Mouse (Mus musculus) left cerebral cortex, postnatal 4 days (tissue): ENCODE data around the gene Bola1. TPM values are rescaled to one million over a fixed set of nuclear protein-coding genes. Genes with fewer than 3 reads are reported as not detected.
"Not testable (repeated sequence)": the region's sequence is repeated elsewhere in the genome, so short reads cannot be mapped to it uniquely, and the experiment has no call there.

Experiments used
- DNase-seq: peaks from one replicate; pipeline ENCODE4 v3.0.0-alpha.2; 2022
- intact Hi-C: fragments of 180-260 bp; cut with DNase I; formaldehyde crosslinking; loops from one replicate; pipeline ENCODE4 v1.15.1; 2025
- total RNA-seq, 2 experiments: library from RNA; stranded (reverse); gene quantifications; 2 replicates each; pipeline ENCODE4 v1.2.3; 2021

Gene Bola1
- total RNA-seq, 2 experiments from 2014 or later, result 18.7 to 24.7 TPM

DNA sequence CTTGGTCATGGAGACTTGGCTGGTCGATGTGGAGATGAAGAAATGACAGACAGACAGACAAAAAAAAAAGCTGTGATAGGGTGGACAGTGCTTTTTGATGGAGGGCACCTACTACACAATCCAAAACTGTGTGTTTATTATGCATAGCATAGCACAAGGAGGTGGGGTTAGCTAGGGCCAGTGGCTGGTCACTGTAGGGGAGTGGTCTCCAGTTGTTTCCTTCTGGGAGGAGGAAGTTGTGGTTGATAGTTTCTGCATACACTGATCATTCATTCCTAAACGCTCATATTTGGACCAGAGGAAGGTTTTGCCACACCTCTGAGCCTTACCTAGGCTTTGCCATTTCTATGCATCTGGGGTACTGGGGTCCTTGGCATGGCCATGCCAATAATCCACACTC is 10.9 kb upstream of the Bola1 start:
- intact Hi-C loops, result no loop called here
- no peak for DNase-seq

DNA sequence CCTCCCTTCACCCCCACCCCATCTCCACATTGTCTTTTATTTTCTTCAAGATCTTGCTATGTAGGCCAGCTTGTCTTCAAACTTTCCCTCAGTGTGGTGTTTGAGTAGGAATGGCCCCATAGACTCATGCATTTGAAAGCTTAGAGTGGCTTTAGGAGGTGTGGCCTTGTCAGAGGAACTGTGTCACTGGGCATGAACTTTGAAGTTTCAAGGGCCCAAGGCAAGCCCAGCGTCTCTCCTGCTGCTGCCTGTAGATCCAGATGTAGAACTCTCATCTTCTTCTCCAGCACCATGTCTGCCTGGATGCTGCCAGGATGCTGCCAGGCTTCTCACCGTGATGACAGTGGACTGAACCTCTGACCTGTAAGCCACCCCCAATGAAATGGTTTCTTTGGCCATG is 9.3 kb upstream of the Bola1 start:
- intact Hi-C loops, result no loop called here
- DNase-seq, result no peak

DNA sequence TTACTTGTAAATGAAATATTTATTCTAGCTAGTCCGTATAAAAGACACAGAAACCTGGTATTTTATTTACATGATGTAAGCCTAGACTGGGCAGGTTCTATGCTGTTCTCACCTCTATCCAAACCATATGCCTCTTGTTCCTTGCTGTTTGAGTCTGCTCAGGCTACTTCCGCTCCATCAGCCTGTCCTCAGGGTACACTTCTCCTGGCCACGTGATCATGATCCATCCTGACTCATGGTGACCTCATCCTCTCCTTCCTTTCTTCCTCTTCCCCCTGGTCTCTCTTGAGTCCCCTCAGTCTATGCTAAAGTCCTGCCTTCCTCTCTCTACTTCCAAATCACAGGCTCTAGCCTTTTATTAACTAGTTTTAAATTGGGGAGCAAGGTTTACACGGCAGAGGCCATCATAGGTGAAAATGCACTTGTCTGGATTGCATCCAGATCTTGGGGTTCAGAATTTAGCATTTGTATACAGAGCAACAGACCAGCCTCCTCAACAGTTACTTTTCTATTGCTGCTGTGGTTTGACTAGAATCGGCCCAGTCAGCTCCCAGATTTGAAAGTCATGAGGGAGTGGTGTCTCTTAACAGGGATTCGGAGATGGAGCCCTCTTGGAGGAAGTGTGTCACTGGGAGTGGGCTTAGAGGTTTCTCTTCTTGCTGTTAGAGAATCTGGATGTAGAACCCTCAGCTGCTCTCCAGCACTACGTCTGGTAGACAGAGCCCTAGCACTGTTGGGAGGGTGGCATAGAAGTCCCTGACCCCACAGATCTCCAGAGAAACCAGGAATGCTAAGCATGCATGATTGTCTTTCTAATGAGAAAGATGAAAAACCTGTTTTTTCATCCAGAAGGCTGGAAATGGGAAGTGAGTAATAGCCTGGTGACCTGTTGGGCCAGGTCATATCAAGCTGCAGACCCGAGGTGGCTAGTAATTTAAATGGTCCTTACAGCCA is 7.5 kb upstream of the Bola1 start:
- intact Hi-C loops, result no loop called here
- no peak for DNase-seq

DNA sequence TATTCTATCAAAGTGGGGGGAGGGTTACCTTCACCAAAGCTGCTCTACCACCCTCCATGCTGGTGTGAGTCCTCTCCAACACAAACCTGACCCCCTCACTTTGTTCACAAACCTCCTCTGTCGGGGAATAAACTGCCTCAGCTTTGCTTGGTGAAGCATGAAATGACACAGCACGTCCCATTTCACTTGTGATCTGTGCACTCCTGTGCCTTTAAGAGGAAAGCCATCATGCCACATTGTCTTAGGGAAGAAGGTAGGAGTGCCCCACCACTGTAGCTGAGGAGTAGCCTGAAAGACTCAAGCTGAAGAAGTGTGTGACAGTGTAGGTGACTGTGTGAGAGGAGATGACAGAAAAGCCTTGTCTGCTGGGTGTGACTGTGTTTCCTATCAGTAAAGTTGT is 5.9 kb upstream of the Bola1 start:
- intact Hi-C loops, result no loop called here
- DNase-seq, result no peak

DNA sequence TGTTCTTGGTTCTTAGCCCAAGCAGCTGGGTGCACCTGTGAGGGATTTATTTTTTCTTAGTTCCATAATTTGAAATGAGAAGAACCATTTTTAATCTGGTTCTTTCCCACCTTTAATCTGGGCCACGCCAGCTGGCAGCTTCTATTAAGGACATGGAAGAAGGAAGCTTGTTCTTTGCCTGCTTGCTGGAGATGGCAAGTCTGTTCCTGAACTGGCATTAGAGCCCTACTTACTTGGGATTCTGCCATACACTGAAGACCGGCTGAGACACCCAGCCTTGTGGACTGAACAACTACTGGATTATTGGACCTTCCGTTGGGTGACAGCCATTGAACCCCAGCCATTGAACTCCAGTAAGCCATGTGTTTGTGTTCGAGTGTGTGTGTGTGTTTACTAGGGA is 3.3 kb upstream of the Bola1 start:
- no peak for DNase-seq
- intact Hi-C loops, result no loop called here

DNA sequence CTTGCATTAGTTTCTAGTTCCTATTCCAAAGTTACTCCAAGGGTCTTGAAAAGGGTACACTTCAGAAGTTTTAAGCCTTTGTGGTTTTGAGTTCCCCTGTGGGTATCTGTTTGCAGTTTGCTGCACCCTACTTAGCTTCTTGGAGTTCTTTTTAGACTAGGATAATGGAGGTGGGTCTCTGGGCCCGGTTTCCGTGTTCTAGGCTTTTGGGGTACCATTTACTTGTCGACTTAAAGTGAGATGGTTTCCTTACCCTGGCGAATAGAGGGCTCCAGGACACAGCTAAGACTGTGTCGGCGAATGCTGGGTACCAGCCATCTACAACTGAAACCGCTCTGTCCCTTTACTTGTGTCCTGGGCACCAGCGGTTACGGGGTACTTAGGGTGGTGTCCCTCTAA is 2.1 kb upstream of the Bola1 start:
- intact Hi-C loops, result no loop called here
- DNase-seq, result no peak

DNA sequence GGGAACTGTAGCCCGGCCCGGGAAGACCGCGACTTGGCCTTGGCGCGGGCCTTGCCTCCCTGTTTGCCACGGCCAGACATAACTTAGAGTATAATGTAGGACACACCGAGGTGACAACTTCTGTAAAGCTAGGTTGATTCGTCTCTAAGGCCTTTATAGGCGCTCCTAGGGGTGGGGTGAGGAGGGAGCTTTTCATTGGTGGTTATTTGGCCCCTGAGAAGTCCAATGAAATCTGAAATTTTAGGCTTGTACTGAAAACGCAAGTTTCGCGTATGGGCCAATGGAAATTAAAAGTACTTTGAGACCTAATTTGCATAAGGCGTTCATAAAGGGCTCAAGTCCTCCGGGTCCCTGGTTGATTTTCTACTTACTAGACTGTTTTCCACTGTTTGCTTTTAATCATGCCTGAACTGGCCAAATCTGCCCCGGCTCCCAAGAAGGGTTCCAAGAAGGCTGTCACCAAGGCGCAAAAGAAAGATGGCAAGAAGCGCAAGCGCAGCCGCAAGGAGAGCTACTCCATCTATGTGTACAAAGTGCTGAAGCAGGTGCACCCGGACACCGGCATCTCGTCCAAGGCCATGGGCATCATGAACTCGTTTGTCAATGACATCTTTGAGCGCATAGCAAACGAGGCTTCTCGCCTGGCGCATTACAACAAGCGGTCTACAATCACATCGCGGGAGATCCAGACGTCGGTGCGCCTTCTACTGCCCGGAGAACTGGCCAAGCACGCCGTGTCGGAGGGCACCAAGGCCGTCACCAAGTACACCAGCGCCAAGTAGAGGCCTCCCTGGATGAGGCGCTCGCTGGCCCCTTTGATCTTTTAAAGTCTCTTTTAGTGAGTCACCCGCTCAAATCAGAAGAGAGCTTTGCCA is 1.5 kb upstream of the Bola1 start, which contains the start of the genes Hist2h2ac and Hist2h2be:
Gene Hist2h2ac, minus strand, starts transcription at position 116 of the 875 bp plus-strand sequence.
Gene Hist2h2be, plus strand, starts transcription at position 355 of the 875 bp plus-strand sequence.
- peak; percentile 69 for DNase-seq

DNA sequence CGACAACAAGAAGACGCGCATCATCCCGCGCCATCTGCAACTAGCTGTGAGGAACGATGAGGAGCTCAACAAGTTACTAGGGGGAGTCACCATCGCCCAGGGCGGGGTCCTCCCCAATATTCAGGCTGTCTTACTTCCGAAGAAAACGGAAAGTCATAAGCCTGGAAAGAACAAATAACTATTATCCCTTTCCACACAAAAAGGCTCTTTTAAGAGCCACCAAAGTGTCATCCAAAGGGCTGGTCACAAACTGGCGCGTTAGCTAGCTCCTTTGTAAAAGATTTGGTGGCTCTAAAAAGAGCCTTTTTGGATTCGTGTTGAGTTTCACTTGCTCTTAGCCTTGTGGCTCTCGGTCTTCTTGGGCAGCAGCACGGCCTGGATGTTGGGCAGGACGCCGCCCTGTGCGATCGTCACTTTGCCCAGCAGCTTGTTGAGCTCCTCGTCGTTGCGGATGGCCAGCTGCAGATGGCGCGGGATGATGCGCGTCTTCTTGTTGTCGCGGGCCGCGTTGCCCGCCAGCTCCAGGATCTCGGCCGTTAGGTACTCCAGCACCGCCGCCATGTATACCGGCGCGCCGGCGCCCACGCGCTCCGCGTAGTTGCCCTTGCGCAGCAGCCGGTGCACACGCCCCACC is 739 bp upstream of the Bola1 start:
- DNase-seq, intact Hi-C loops: not testable (repeated sequence)

More for the DNA sequence above, 1.5 kb upstream of the Bola1 start, which contains the start of the genes Hist2h2ac and Hist2h2be:
- intact Hi-C loops, result no loop called here

DNA sequence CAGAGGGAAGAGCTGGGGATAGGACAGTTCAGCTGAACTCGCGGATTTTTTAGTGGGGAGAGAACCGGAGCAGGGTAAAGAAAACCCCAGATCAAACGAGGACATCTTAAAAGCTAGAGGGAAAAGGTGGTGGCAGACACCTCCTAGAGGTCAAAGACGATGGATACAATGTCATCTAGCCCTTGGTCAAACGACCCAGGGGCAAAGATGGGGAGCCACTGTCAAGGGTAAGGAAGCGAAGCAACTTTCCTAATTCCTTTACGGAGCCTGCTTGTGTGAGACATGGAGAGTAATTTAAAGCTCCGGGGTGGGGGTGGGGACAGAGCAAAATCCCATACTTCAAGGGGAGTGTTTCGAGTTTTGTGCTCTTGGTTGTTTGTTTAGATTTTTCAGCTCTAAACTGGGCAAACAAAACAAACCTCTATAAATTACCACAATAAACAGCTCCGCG is 293 bp downstream of the Bola1 start:
- intact Hi-C loops, result no loop called here
- DNase-seq, result no peak

DNA sequence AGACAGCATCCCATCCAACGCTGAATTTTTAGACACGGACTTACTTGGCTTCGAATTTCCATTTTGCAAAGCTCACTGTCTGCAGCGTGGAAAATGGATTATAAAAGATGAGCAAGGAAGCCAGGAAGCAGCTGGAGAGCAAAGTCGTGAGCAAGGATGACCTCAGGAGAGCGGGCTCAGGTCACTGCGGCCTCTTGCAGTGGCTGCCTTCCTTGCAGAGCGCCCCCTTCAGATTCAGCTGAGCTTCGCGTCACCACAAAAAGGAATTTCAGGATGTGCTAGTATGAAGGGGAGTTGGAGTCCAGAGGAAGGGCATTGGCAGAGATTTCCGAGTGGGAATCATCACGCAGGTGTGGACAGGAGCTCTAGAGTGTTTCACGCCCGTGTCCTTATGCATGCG is 10.3 kb downstream of the Bola1 start:
- DNase-seq, result peak; percentile 28
- intact Hi-C loops, result no loop called here

DNA sequence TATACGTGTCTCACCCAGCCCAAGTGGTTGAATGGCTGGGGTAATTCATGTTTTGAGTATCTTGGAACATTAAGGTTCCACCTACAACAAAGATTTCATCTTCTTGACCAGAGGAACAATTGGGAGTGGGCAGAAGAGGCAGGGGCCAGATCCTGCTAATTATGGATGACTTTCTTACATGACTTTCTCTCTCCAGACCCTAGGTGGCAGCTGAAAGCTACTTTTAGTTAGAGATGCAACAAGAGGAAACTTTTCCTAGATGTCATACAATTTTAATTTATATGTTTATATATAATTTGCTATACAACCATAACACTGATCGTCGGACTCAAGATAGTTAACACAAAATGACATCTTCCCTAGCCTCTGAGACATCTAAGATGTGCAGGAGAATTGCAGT is 11.7 kb downstream of the Bola1 start:
- no peak for DNase-seq
- intact Hi-C loops, result no loop called here

DNA sequence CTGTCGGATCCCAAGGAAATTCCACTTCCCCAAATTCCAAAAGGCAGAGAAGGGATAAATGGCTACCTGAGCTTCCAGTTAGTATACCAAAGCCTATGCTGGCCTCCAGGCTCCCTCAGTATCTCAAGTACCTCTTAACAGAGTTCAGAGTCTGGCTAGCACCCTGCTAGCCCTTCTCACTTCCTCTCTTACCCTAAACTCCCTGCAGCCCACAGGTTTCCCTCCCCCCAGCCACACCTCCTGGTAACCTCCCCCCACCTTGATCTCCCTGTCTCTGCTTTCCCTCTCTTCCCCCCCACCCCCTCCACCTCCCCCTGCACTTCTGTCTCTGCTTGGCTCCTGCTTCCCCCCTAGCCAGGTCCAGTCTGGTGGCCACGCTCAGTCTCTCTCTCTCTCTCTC is 19.8 kb downstream of the Bola1 start:
- intact Hi-C loops, result no loop called here
- no peak for DNase-seq

DNA sequence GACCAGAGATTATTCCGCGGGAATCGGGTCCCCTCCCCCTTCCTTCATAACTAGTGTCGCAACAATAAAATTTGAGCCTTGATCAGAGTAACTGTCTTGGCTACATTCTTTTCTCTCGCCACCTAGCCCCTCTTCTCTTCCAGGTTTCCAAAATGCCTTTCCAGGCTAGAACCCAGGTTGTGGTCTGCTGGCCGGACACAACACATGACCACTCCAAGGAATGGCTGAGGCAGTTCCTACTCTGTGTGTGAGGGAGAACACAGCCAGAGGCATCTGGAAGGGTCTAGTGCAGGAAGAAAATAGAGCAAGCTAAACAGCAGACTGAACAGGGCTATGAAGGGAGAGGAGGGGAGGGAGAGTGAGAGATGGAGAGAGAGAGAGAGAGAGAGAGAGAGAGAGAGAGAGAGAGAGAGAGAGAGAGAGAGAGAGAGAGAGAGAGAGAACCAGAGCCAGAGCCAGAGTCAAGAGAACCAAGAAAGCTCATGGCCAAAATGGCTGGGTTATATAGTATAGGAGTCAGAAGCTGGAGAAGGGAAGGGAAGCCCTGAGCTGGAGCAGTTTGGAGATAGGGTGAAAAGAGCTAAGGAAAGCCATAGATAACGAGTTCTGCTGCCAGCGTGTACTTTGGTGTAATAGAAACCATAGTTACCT is 20.8 kb downstream of the Bola1 start:
- intact Hi-C loops, result not testable (repeated sequence)

DNA sequence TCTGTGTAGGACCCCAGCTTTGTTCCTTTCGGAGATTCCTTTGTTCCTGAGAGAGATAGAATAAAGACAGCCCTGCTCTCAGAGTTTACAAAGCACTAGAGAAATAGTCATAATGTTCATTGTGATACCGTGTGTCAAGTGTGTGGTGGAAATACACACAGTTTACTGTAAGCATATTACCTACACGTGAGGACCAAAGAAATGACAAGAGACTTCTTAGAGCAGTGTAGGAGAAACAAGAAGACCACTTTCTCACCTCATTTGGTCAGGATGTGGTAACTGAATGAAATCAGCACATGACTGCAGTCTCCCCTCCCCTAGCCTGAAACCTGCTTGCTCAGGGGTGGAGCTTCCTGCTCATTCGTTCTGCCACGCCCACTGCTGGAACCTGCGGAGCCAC is 21.3 kb downstream of the Bola1 start:
- intact Hi-C loops, result no loop called here
- no peak for DNase-seq

More for the DNA sequence above, 20.8 kb downstream of the Bola1 start:
- DNase-seq, result not testable (repeated sequence)

DNA sequence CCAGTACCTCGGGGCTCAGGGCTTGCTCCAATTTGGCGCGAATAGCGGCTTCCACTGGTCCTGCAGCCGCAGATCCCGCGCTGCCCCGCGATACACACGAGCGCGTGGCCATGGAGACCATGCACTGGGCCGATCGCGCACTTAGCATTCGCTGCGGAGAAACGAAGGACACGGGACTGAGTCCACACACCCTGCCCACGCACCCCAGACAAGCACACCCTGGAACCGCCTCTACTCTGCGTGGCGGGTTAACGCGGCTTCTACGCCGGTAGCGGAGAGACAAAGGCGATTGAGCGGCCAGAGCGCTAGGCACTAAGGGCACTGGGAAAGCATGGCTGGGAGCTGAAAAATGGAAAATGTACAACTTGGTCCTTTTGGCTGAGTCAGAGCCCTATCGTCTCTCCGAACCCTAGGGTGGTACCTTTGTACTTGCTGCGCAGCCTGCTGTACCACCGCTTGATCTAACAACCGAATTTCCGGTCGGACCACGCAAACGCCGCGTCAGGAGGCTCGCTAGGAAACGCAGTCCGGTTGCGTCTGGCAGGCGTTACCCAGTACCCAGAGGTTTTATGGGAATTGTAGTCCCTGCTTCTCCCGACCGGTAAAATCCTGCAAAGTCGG is 22.3 kb downstream of the Bola1 start:
- intact Hi-C loops, result no loop called here
- peak; percentile 91 for DNase-seq

DNA sequence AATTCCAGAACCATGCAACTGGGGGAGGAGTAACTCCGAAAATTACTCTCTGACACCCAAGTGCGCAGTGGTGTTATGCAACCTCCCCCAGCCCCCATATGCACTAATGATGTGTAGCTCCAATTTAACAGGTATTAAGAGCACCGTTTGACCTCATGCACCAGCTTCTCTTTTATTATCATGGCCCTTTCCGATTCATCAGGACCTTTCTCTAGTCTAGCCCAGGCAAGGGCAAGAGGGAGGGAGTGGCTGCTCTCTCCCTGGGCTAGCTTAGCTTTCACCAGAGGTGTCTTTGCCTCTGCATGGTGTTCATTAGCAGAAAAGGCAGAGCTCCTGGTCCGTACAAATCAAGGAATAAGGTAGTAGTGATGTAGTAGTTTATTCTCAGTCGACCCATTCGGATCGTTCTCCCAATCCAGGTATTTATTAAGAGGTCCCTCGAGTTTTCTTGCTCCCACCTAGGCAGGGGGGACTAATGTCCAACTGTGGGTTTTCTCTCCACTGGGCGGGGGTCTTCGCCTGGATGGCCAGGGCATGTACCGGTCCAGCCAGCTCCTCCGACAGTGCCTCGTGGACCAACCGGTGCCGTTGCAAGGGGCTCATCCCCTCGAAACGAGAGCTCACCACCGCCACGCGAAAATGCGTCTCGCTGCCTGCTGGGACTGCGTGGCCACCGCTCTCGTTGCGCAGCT is 22.9 kb downstream of the Bola1 start:
- DNase-seq, result no peak
- intact Hi-C loops, result no loop called here

DNA sequence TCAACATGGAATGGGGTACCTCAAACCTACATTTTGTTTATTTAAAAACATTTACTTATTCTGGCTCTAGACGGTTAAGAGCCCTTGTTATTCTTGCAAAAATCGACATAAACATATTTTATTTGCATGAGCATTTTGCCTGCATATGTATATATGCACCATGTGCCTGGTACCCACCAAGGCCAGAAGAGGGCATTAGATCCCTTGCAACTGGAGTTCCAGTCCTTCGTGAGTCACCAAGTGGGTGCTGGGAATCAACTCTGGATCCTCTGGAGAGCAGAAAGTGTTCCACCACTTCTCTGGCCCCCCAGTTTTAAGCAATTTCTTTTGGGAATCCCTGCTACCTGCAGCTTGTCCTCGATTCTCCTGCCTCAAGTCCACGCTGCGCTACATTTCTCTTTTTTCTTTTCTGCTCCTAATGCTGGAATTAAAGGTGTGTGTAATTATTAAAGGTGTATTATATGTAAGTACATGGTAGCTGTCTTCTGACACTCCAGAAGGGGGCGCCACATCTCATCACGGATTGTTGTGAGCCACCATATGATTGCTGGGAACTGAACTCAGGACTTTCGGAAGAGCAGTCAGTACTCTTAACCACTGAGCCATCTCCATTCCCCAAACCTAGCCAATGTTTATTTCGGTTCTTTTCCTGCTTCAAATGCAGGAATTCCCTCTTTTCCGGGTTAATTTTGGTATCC is 23.7 kb downstream of the Bola1 start:
- intact Hi-C loops, result no loop called here
- DNase-seq, result no peak

DNA sequence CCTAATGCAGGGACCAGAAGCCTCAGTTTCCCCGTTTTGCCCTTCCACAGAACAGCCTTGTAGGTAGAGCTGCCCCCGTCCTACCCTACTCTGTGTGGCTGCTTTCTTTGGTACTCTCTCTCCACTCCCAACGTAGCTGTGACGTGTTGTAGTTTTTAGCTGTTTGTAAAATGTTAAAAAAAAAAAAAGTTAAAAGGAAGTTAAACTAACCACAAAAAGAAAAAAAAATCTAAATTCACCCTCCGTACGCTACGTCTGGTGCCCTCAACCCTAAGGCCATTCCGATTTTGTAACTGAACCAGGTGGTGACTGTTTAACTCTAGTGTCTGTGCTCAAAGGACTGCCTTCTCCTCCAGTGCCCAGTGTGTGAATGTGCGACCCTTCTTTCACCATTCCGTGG is 24.5 kb downstream of the Bola1 start:
- intact Hi-C loops, result no loop called here
- no peak for DNase-seq

DNA sequence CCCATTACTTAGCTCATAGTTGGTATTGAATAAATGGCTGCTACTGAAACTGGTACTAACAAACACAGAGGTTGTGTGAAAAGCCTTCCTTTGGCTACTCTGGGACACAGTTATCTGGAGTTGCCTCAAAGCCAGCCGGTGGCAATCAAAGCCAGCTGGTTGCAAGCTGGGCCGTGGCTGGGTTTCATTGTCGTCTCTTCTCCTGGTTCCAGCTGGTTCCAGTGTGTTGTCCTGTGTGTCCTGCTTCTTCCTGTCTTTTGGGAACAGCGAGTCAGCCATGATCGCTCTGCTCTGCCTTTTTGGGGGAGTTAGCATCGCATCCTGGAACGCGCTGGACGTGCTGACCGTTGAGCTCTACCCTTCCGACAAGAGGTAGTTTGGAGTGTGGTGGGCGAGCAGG is 26.5 kb downstream of the Bola1 start:
- intact Hi-C loops, result no loop called here
- DNase-seq, result no peak
